Mouse (Mus musculus) liver, embryonic 13.5 days (tissue): ENCODE measurements around the gene Sema4c. TPM values are rescaled to one million over a fixed set of nuclear protein-coding genes. Genes with fewer than 3 reads are reported as not detected.

ENCODE experiments used
- ATAC-seq: fragments of 200-750 bp; cut with Nextera tagmentation; 2 replicates; pipeline ENCODE4 v1.8.0; 2017; ENCODE audit warnings: low read depth, mild to moderate bottlenecking, moderate number of reproducible peaks, moderate library complexity
- DNase-seq: peaks from one replicate; pipeline ENCODE4 v3.0.0; 2022
- H3K27ac ChIP-seq: fragments of 300-500 bp; sonication (generic); 2 replicates; pipeline ENCODE4 v1.5.1; 2015; ENCODE audit warnings: moderate library complexity, mild to moderate bottlenecking, inconsistent platforms
- H3K27me3 ChIP-seq: fragments of 300-500 bp; sonication (generic); 2 replicates; pipeline ENCODE4 v1.6.1; 2015; ENCODE audit warnings: mild to moderate bottlenecking, inconsistent platforms
- H3K36me3 ChIP-seq: fragments of 300-500 bp; sonication (generic); 2 replicates; pipeline ENCODE4 v1.6.1; 2015; ENCODE audit warnings: mild to moderate bottlenecking, inconsistent platforms
- H3K4me1 ChIP-seq: fragments of 300-500 bp; sonication (generic); replicated peaks from 2 replicates; pipeline ENCODE4 v1.6.1; 2015; ENCODE audit warnings: inconsistent platforms
- H3K4me2 ChIP-seq: fragments of 300-500 bp; sonication (generic); 2 replicates; pipeline ENCODE4 v1.6.1; 2015; ENCODE audit warnings: inconsistent platforms, mild to moderate bottlenecking, moderate library complexity
- H3K4me3 ChIP-seq: fragments of 300-500 bp; sonication (generic); replicated peaks from 2 replicates; pipeline ENCODE4 v1.5.1; 2015; ENCODE audit warnings: mild to moderate bottlenecking, inconsistent platforms
- H3K9ac ChIP-seq: fragments of 300-500 bp; sonication (generic); 2 replicates; pipeline ENCODE4 v1.6.1; 2015; ENCODE audit warnings: mild to moderate bottlenecking, inconsistent platforms
- H3K9me3 ChIP-seq: fragments of 300-500 bp; sonication (generic); replicated peaks from 2 replicates; pipeline ENCODE4 v1.6.1; 2016; ENCODE audit warnings: inconsistent platforms
- WGBS: fragments of 180-500 bp; shearing (Covaris S2); methylation state at CpG from one replicate; pipeline ENCODE4 v1.1.7; 2015; ENCODE audit not compliant: insufficient replicate concordance; 5-methylcytosine and 5-hydroxymethylcytosine counted together
- polyA plus RNA-seq: library from polyadenylated mRNA; unstranded; fragments of >200 nt; fragmentation: Nextera tagmentation; extraction: Ambion mirVana; gene quantifications from 2 replicates; pipeline ENCODE4 v1.2.1, GENCODE M21; 2015

Gene Sema4c
- 1.8 and 1.9 TPM in 2 replicates for polyA plus RNA-seq

GRCm38 (mm10) chr1:36558031-36558993, at the start of gene Sema4c:
Sema4c (minus strand) TSS chr1:36558349.
- H3K4me3 ChIP-seq: peak within 1 kb of the TSS; percentile 64
- ATAC-seq: peak; percentile 6; the same call in 1 of the 2 replicates
- peaks cover 53% of the 10 kb centered on the region for H3K4me1 ChIP-seq
- peak within 1 kb of the TSS; percentile 67 for H3K4me2 ChIP-seq
- H3K9me3 ChIP-seq: no peaks in the 10 kb centered on the region
- peak within 1 kb of the TSS; percentile 69 for H3K9ac ChIP-seq
- peak within 1 kb of the TSS; percentile 82 for H3K27ac ChIP-seq
- 2% methylated on average over 63 of the region's 69 CpGs for WGBS
- peaks cover 93% of the 10 kb centered on the region for H3K27me3 ChIP-seq
- H3K36me3 ChIP-seq: peaks cover 7% of the 10 kb centered on the region; the same call in 1 of the 2 replicates
- no peak for DNase-seq

- no peak overlapping the region for H3K9ac ChIP-seq
- DNase-seq (no peak), ATAC-seq (no peak)
- H3K4me3 ChIP-seq: no peak overlapping the region
- H3K4me1 ChIP-seq: no peaks in the 10 kb centered on the region
- H3K36me3 ChIP-seq: no peaks in the 10 kb centered on the region
- WGBS: 65% methylated on average over 7 of the region's 7 CpGs
- H3K9me3 ChIP-seq: no peaks in the 10 kb centered on the region
- no peak overlapping the region for H3K4me2 ChIP-seq
- no peak overlapping the region for H3K27ac ChIP-seq
- no peaks in the 10 kb centered on the region for H3K27me3 ChIP-seq
These were observed 48.8 kb upstream of the Sema4c start for GRCm38 (mm10) chr1:36606951-36607350.

GRCm38 (mm10) chr1:36604254-36605156, 46.4 kb upstream of the Sema4c start:
- Histone ChIP-seq H3K4me1 (no peaks in the 10 kb centered on the region), H3K4me2 (no peak overlapping the region), H3K27ac (no peak overlapping the region), H3K9ac (no peak overlapping the region), H3K9me3 (no peaks in the 10 kb centered on the region), H3K36me3 (no peaks in the 10 kb centered on the region), H3K4me3 (no peak overlapping the region), H3K27me3 (no peaks in the 10 kb centered on the region)
- WGBS: 54% methylated on average over 12 of the region's 12 CpGs
- ATAC-seq: no peak
- DNase-seq: no peak

GRCm38 (mm10) chr1:36603361-36603760, 45.2 kb upstream of the Sema4c start:
- no peaks in the 10 kb centered on the region for H3K4me1 ChIP-seq
- 69% methylated on average over 9 of the region's 9 CpGs for WGBS
- no peak overlapping the region for H3K4me3 ChIP-seq
- H3K27me3 ChIP-seq: no peaks in the 10 kb centered on the region
- H3K9me3 ChIP-seq: no peaks in the 10 kb centered on the region
- no peak overlapping the region for H3K27ac ChIP-seq
- H3K9ac ChIP-seq: no peak overlapping the region
- no peak for ATAC-seq
- no peak for DNase-seq
- H3K36me3 ChIP-seq: no peaks in the 10 kb centered on the region
- no peak overlapping the region for H3K4me2 ChIP-seq

- no peaks in the 10 kb centered on the region for H3K4me1 ChIP-seq
- H3K9me3 ChIP-seq: no peaks in the 10 kb centered on the region
- H3K4me3 ChIP-seq: no peak overlapping the region
- no peak overlapping the region for H3K27ac ChIP-seq
- H3K4me2 ChIP-seq: no peak overlapping the region
- ATAC-seq: no peak
- WGBS: 41% methylated on average over 4 of the region's 4 CpGs
- no peaks in the 10 kb centered on the region for H3K27me3 ChIP-seq
- no peak for DNase-seq
- H3K36me3 ChIP-seq: no peaks in the 10 kb centered on the region
- no peak overlapping the region for H3K9ac ChIP-seq
These were observed 44.1 kb upstream of the Sema4c start for GRCm38 (mm10) chr1:36602271-36602670.

- DNase-seq (no peak), ATAC-seq (no peak)
- Histone ChIP-seq H3K4me1 (peaks cover 6% of the 10 kb centered on the region), H3K27ac (no peak overlapping the region), H3K9me3 (no peaks in the 10 kb centered on the region), H3K27me3 (no peaks in the 10 kb centered on the region), H3K36me3 (no peaks in the 10 kb centered on the region), H3K4me2 (no peak overlapping the region), H3K9ac (no peak overlapping the region), H3K4me3 (no peak overlapping the region)
- 52% methylated on average over 2 of the region's 2 CpGs for WGBS
These were observed 40.3 kb upstream of the Sema4c start for GRCm38 (mm10) chr1:36598411-36598810.

GRCm38 (mm10) chr1:36596114-36596513, 38.0 kb upstream of the Sema4c start:
- H3K9ac ChIP-seq: no peak overlapping the region
- H3K4me3 ChIP-seq: no peak overlapping the region
- H3K27me3 ChIP-seq: no peaks in the 10 kb centered on the region
- no peaks in the 10 kb centered on the region for H3K36me3 ChIP-seq
- H3K4me1 ChIP-seq: peaks cover 6% of the 10 kb centered on the region
- ATAC-seq: peak; percentile 55; the same call in 1 of the 2 replicates
- no peak for DNase-seq
- no peaks in the 10 kb centered on the region for H3K9me3 ChIP-seq
- no peak overlapping the region for H3K4me2 ChIP-seq
- H3K27ac ChIP-seq: no peak overlapping the region
- WGBS: 54% methylated on average over 4 of the region's 4 CpGs

GRCm38 (mm10) chr1:36595167-36595931, 37.2 kb upstream of the Sema4c start:
- Histone ChIP-seq H3K9ac (no peak overlapping the region), H3K4me1 (peaks cover 6% of the 10 kb centered on the region), H3K9me3 (no peaks in the 10 kb centered on the region), H3K36me3 (no peaks in the 10 kb centered on the region), H3K27ac (no peak overlapping the region), H3K4me2 (no peak overlapping the region), H3K27me3 (no peaks in the 10 kb centered on the region), H3K4me3 (no peak overlapping the region)
- DNase-seq (no peak), ATAC-seq (no peak)
- 57% methylated on average over 10 of the region's 10 CpGs for WGBS

GRCm38 (mm10) chr1:36593099-36593498, 35.0 kb upstream of the Sema4c start:
- Histone ChIP-seq H3K27me3 (no peaks in the 10 kb centered on the region), H3K9ac (no peak overlapping the region), H3K27ac (no peak overlapping the region), H3K4me3 (no peak overlapping the region), H3K36me3 (no peaks in the 10 kb centered on the region), H3K4me2 (no peak overlapping the region), H3K9me3 (no peaks in the 10 kb centered on the region), H3K4me1 (peaks cover 26% of the 10 kb centered on the region)
- ATAC-seq (no peak), DNase-seq (no peak)
- WGBS: 24% methylated on average over 1 of the region's 1 CpGs

GRCm38 (mm10) chr1:36591408-36591807, 33.3 kb upstream of the Sema4c start:
- no peaks in the 10 kb centered on the region for H3K36me3 ChIP-seq
- H3K27ac ChIP-seq: no peak overlapping the region
- H3K4me1 ChIP-seq: peaks cover 26% of the 10 kb centered on the region
- H3K9me3 ChIP-seq: no peaks in the 10 kb centered on the region
- H3K4me3 ChIP-seq: no peak overlapping the region
- no peak overlapping the region for H3K9ac ChIP-seq
- no peak for ATAC-seq
- H3K4me2 ChIP-seq: no peak overlapping the region
- 26% methylated on average over 2 of the region's 2 CpGs for WGBS
- H3K27me3 ChIP-seq: no peaks in the 10 kb centered on the region
- no peak for DNase-seq
